Mouse (Mus musculus) midbrain, embryonic 16.5 days (tissue): ENCODE measurements around the gene Iqcc. TPM values are rescaled to one million over a fixed set of nuclear protein-coding genes. Genes with fewer than 3 reads are reported as not detected.

Experiments used
- ATAC-seq: fragments of 200-750 bp; cut with Nextera tagmentation; 2 replicates; pipeline ENCODE4 v1.8.0; 2017; ENCODE audit warnings: moderate TSS enrichment
- H3K27ac ChIP-seq: fragments of 300-500 bp; sonication (generic); 2 replicates; pipeline ENCODE4 v1.5.1; 2014; ENCODE audit warnings: mild to moderate bottlenecking, low read length, mixed read lengths
- H3K27me3 ChIP-seq: fragments of 300-500 bp; sonication (generic); 2 replicates; pipeline ENCODE4 v1.6.1; 2014; ENCODE audit warnings: low read depth, low read length, mixed read lengths; ENCODE audit not compliant: control insufficient read depth, insufficient read depth
- H3K36me3 ChIP-seq: fragments of 300-500 bp; sonication (generic); 2 replicates; pipeline ENCODE4 v1.6.1; 2014; ENCODE audit warnings: mild to moderate bottlenecking, low read length, moderate library complexity, mixed read lengths; ENCODE audit not compliant: control insufficient read depth, insufficient read depth
- H3K4me1 ChIP-seq: fragments of 300-500 bp; sonication (generic); 2 replicates; pipeline ENCODE4 v1.6.1; 2014; ENCODE audit warnings: mild to moderate bottlenecking, low read length, mixed read lengths; ENCODE audit not compliant: control insufficient read depth, insufficient read depth
- H3K4me2 ChIP-seq: fragments of 300-500 bp; sonication (generic); 2 replicates; pipeline ENCODE4 v1.6.1; 2014; ENCODE audit warnings: mild to moderate bottlenecking, low read length, mixed read lengths
- H3K4me3 ChIP-seq: fragments of 300-500 bp; sonication (generic); 2 replicates; pipeline ENCODE4 v1.5.1; 2014; ENCODE audit warnings: low read depth, mild to moderate bottlenecking, low read length, moderate library complexity, mixed read lengths
- H3K9ac ChIP-seq: fragments of 300-500 bp; sonication (generic); 2 replicates; pipeline ENCODE4 v1.6.1; 2014; ENCODE audit warnings: low read depth, low read length, mixed read lengths
- H3K9me3 ChIP-seq: fragments of 300-500 bp; sonication (generic); replicated peaks from 2 replicates; pipeline ENCODE4 v1.6.1; 2014; ENCODE audit warnings: mild to moderate bottlenecking, low read length, mixed read lengths; ENCODE audit not compliant: control insufficient read depth, poor library complexity, severe bottlenecking
- WGBS: fragments of 180-500 bp; shearing (Covaris S2); extraction: QIAGEN DNeasy Blood & Tissue Kit; methylation state at CpG from one replicate; pipeline ENCODE4 v1.1.7; 2014; 5-methylcytosine and 5-hydroxymethylcytosine counted together
- polyA plus RNA-seq: library from polyadenylated mRNA; unstranded; fragments of >200 nt; fragmentation: Nextera tagmentation; extraction: Ambion mirVana; gene quantifications from 2 replicates; pipeline ENCODE4 v1.2.1, GENCODE M21; 2015

Iqcc gene
- polyA plus RNA-seq, 1 experiment from 2014 or later: 33.1 TPM

DNA sequence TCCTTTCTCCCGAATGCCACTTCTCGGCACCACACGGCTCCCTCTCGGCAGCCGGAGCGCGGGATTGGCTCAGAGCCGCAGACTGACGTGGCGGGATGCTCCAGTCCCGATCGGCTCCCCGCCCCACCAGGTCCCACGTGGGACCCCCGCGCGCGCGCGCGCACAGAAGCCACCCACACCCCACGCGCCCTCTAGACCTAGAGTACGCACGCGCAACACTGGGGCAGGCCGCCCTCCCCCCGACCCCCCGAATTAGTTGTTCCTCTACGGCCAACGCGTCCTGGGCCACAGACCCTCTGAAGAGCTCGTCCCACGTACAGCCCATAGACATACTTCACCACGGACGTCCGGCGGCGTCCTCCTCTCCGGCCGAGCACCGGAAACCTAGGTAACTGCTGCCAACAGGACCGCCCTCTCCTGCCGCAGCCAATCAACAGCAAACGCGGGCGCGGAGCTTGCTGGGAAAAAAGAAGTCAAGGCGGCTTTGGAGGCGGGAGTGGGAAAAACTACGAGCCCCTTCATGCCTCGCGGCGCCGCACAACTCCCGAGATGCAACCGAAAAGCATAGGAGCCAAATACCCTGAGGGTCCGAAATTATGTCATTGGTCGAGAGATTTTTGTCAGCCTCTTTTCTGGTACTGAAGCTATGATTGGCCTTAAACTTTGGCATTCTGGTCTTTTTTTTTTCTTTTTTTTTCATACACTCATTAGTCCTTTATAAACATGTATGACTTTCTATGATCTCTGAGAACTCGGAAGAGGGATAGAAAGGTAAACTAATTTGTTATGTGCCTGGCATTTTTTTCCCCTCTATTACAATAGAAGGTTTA, 22.0 kb upstream of the Iqcc start, which contains the start of gene Txlna:
Gene Txlna, minus strand, starts transcription at position 428 of the 830 bp plus-strand sequence.
- H3K27me3 ChIP-seq: no peaks in the 10 kb centered on the region
- peak; percentile 97 for ATAC-seq
- WGBS: under 1% methylated on average over 59 of the region's 60 CpGs
- peaks cover 16% of the 10 kb centered on the region for H3K36me3 ChIP-seq
- H3K4me1 ChIP-seq: peaks cover 20% of the 10 kb centered on the region
- no peaks in the 10 kb centered on the region for H3K9me3 ChIP-seq
- peak within 1 kb of the TSS; percentile 94 for H3K27ac ChIP-seq
- peak within 1 kb of the TSS; percentile 79 for H3K4me2 ChIP-seq
- peak within 1 kb of the TSS; percentile 67 for H3K4me3 ChIP-seq
- H3K9ac ChIP-seq: peak within 1 kb of the TSS; percentile 71

DNA sequence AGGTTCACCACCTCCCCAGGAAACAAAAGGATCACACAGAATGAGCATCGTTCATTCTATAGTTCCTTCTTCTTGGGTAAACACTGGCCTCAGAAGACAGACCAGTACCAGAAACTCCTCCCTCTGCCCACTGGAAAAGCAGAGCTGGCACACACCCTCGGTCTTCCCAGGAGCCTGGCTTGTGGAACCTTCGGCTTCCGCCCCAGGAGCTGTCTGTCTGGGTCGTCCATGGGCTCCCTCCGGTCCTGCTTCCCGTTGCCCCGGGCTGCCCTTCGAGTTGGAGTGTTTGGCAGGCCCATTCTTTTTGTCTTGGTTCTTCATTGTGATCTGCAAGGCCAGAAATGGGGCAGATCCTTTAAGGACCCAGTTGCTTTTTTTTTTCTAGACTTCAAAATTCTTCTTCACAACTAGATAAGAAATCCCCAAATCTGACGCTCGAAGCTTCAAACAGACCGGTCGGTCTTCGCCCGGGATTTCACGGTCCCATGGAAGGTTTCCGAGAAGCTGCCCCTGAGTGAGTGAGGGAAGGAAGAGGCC, 21.3 kb upstream of the Iqcc start:
- Histone ChIP-seq H3K4me3 (peak overlapping the region; percentile 67), H3K4me2 (peak overlapping the region; percentile 79), H3K27ac (peak overlapping the region; percentile 94), H3K27me3 (no peaks in the 10 kb centered on the region), H3K9me3 (no peaks in the 10 kb centered on the region), H3K4me1 (peaks cover 20% of the 10 kb centered on the region), H3K36me3 (peaks cover 12% of the 10 kb centered on the region), H3K9ac (peak overlapping the region; percentile 71)
- 2% methylated on average over 17 of the region's 17 CpGs for WGBS
- no peak for ATAC-seq

DNA sequence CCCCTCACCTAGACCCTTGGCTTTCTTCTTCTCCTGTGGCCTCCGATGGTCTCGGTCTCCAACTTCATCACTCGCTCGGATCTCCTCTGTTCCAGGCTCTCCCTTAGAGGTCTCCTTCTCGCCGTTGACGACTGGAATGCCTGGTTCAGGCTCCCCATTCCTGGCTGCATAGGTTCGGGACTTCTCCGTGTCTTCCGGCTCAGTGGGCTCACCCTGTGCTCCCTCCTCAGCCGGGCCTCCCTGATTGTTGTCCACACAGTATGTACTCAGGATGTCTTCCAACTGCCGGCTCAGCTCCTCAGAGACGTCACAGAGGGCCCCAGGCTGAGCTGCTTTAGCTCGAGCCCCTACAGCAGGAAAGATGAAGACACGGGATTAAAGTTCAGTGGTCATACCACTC, 20.3 kb upstream of the Iqcc start:
- Histone ChIP-seq H3K9ac (no peak overlapping the region), H3K4me3 (no peak overlapping the region; the same call in 1 of the 2 replicates), H3K27me3 (no peaks in the 10 kb centered on the region), H3K4me1 (peaks cover 20% of the 10 kb centered on the region), H3K9me3 (no peaks in the 10 kb centered on the region), H3K27ac (no peak overlapping the region), H3K36me3 (peaks cover 9% of the 10 kb centered on the region), H3K4me2 (peak overlapping the region; percentile 79)
- 82% methylated on average over 15 of the region's 15 CpGs for WGBS
- no peak for ATAC-seq

DNA sequence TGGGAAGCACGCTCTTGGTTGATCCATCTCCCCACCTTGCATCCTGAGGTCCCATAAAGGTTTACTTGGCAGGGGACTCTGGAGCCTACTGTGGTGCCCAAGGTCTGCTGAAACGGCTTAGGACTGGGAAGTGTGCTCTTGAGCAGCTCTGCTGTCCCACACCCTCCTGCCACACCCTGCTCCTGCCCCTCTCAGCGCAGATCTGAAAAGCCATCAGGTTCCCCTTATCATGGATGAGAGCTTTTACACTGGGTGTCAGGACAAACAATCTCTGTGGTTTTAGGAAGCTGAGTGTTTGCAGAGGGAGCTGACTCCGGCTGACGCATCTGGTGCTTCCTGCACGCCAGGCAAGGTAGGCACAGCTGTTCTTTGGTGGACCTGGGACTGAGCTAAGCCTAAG, 15.0 kb upstream of the Iqcc start:
- WGBS: 95% methylated on average over 6 of the region's 6 CpGs
- no peaks in the 10 kb centered on the region for H3K27me3 ChIP-seq
- H3K27ac ChIP-seq: no peak overlapping the region
- ATAC-seq: no peak
- H3K9ac ChIP-seq: no peak overlapping the region
- peaks cover 9% of the 10 kb centered on the region for H3K4me1 ChIP-seq
- H3K4me3 ChIP-seq: no peak overlapping the region
- H3K36me3 ChIP-seq: peaks cover 43% of the 10 kb centered on the region
- no peak overlapping the region for H3K4me2 ChIP-seq
- no peaks in the 10 kb centered on the region for H3K9me3 ChIP-seq

DNA sequence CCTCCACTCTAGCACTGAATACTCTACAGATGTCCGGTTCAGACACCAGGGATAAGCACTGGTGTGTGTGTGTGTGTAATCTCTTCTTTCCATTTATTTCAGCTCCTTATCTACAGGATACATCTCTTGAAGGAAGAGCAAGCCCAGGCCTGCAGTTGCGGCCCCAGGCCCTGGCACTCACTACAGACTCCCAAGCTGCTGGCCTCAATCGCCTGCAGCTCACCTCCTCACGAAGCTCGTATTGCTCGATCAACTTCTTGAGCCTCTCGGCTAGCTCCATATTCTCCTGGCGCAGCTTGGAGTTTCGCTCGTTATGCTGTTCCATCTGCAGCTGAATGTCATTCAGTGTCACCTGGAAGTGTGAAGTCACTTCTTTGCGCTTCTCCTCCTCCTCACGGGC, 13.0 kb upstream of the Iqcc start:
- no peak overlapping the region for H3K4me2 ChIP-seq
- H3K9ac ChIP-seq: no peak overlapping the region
- H3K27me3 ChIP-seq: no peaks in the 10 kb centered on the region
- no peak overlapping the region for H3K27ac ChIP-seq
- H3K36me3 ChIP-seq: peaks cover 51% of the 10 kb centered on the region
- ATAC-seq: no peak
- H3K4me3 ChIP-seq: no peak overlapping the region
- WGBS: 95% methylated on average over 12 of the region's 12 CpGs
- H3K9me3 ChIP-seq: no peaks in the 10 kb centered on the region
- no peaks in the 10 kb centered on the region for H3K4me1 ChIP-seq

DNA sequence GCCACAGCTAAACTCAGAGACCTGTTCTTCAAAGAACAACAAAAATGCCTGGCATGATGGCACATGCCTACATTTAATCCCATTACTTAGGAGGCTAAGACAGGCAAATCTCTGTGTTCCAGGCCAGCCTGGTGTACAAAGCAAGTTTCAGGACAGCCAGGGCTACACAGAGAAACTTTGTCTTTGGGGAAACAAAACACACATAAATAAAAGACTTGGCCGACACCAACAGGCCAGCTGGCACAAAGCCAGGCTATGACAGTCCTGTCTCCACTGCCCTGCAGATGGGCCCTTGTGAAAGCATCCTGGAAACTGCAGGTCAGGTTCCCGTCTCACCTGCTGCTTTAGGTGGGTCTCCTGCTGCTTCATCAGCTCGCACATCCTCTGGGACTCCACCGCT, 12.0 kb upstream of the Iqcc start:
- 74% methylated on average over 4 of the region's 4 CpGs for WGBS
- H3K27ac ChIP-seq: no peak overlapping the region

DNA sequence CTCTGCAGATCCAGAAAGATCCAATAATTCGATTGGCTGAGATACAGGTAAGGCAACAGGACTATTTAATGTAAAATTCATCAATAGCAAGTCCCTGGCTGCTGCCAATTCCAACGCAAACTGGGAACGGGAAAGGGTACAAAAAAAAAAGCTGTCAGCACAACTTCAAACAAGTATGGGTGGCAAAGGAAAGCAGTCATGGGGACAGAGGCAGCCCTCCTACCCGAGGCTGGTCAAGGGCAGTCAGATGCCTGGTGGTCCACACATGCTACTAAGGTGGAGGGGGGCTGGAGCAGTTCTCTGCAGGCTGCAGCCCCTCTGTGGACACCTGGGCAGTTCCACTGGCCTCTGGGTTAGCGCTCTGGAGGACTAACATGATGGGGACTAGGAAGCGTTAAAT, 7.1 kb upstream of the Iqcc start:
- H3K4me3 ChIP-seq: no peak overlapping the region
- H3K27ac ChIP-seq: peak overlapping the region; percentile 98
- no peaks in the 10 kb centered on the region for H3K9me3 ChIP-seq
- 71% methylated on average over 6 of the region's 6 CpGs for WGBS
- ATAC-seq: no peak
- H3K9ac ChIP-seq: no peak overlapping the region
- no peaks in the 10 kb centered on the region for H3K27me3 ChIP-seq
- no peak overlapping the region for H3K4me2 ChIP-seq
- peaks cover 38% of the 10 kb centered on the region for H3K36me3 ChIP-seq
- H3K4me1 ChIP-seq: peaks cover 34% of the 10 kb centered on the region

More for the DNA sequence above, 12.0 kb upstream of the Iqcc start:
- Histone ChIP-seq H3K27me3 (no peaks in the 10 kb centered on the region), H3K36me3 (peaks cover 58% of the 10 kb centered on the region), H3K4me2 (no peak overlapping the region), H3K9ac (no peak overlapping the region), H3K4me1 (no peaks in the 10 kb centered on the region; the same call in 1 of the 2 replicates), H3K4me3 (no peak overlapping the region), H3K9me3 (no peaks in the 10 kb centered on the region)
- ATAC-seq: no peak

DNA sequence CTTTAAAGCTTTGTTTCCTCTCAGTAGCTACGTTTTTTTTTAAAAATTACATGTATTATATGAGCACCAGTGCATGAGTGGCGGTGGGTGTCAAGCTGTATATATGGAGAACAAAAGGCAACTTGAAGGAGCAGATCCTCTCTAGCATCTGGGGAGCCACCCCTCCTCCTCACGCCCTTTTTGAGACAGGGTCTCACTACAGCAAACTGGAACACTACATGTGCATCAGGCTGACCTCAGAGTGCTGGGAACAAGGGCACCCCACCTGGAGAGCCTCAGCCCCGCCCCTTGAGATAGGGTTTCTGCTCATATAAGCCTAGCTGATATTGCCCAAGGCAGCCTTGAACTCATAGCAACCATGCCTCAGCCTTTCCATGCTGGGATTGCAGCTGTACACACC, 6.6 kb upstream of the Iqcc start:
- no peaks in the 10 kb centered on the region for H3K9me3 ChIP-seq
- peaks cover 36% of the 10 kb centered on the region for H3K36me3 ChIP-seq
- 40% methylated on average over 4 of the region's 4 CpGs for WGBS
- H3K9ac ChIP-seq: peak overlapping the region; percentile 82
- no peak overlapping the region for H3K4me3 ChIP-seq
- no peaks in the 10 kb centered on the region for H3K27me3 ChIP-seq
- H3K4me2 ChIP-seq: peak overlapping the region; percentile 99
- H3K4me1 ChIP-seq: peaks cover 38% of the 10 kb centered on the region
- H3K27ac ChIP-seq: peak overlapping the region; percentile 98
- ATAC-seq: no peak

DNA sequence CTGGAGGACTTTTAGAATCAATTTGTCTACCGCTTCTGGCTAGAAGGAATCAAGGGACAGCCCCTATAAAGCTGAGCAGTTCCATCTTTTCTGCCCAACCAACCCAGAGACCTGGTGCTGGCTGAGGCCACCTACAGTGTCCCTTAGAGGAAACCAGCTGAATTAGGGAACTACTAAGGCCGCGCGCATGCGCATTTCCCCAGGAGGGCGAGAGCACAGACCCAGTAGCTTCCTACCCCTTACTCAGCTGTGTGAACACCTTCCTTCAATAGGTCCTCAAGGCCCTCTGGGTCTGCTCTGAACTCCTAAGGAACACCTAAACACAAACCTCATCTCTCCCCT, 6.1 kb upstream of the Iqcc start:
- WGBS: under 1% methylated on average over 6 of the region's 6 CpGs
- H3K4me1 ChIP-seq: peaks cover 38% of the 10 kb centered on the region
- 0 out of 2 replicates have a peak, but pooled peaks have one; percentile 12 for ATAC-seq
- H3K9me3 ChIP-seq: no peaks in the 10 kb centered on the region
- H3K4me3 ChIP-seq: peak overlapping the region; percentile 71
- no peaks in the 10 kb centered on the region for H3K27me3 ChIP-seq
- peak overlapping the region; percentile 98 for H3K27ac ChIP-seq
- H3K36me3 ChIP-seq: peaks cover 33% of the 10 kb centered on the region
- peak overlapping the region; percentile 99 for H3K4me2 ChIP-seq
- peak overlapping the region; percentile 82 for H3K9ac ChIP-seq
